Mouse (Mus musculus) testis, adult 2 months (tissue): ENCODE results near the gene Slc34a1. TPM values are rescaled to one million over a fixed set of nuclear protein-coding genes. Genes with fewer than 3 reads are reported as not detected.

ENCODE experiments used
- H3K27ac ChIP-seq: fragments of 200-500 bp; 2 replicates; pipeline ENCODE4 v1.5.1; 2012; ENCODE audit warnings: low read depth, low read length; ENCODE audit not compliant: control insufficient read depth, insufficient read depth
- H3K27me3 ChIP-seq: fragments of 200-500 bp; 2 replicates; pipeline ENCODE4 v1.6.1; 2012; ENCODE audit warnings: mild to moderate bottlenecking, low read length, moderate library complexity; ENCODE audit not compliant: control insufficient read depth, insufficient read depth
- H3K36me3 ChIP-seq: fragments of 200-500 bp; 2 replicates; pipeline ENCODE4 v1.6.1; 2012; ENCODE audit warnings: mild to moderate bottlenecking, low read length; ENCODE audit not compliant: control insufficient read depth, insufficient read depth
- H3K4me1 ChIP-seq: fragments of 200-500 bp; 2 replicates; pipeline ENCODE4 v1.6.1; 2012; ENCODE audit warnings: low read length; ENCODE audit not compliant: control insufficient read depth, insufficient read depth
- H3K4me3 ChIP-seq: fragments of 200-500 bp; 2 replicates; pipeline ENCODE4 v1.5.1; 2012; ENCODE audit warnings: low read depth, mild to moderate bottlenecking, low read length, moderate library complexity, mixed read lengths; ENCODE audit not compliant: control insufficient read depth
- CTCF ChIP-seq: fragments of 200-500 bp; IDR thresholded peaks from 2 replicates; pipeline ENCODE4 v1.5.1; 2012; ENCODE audit warnings: low read depth, mild to moderate bottlenecking, inconsistent platforms, low read length, moderate library complexity; ENCODE audit not compliant: control insufficient read depth, insufficient read depth, insufficient replicate concordance
- POLR2A ChIP-seq: fragments of 200-500 bp; IDR thresholded peaks from 2 replicates; pipeline ENCODE4 v1.6.1; 2012; ENCODE audit warnings: low read depth, mild to moderate bottlenecking, inconsistent platforms, low read length, moderate library complexity; ENCODE audit not compliant: control insufficient read depth
- polyA plus RNA-seq: library from polyadenylated mRNA; depleted of rRNA; stranded (reverse); fragments of >200 nt; gene quantifications from 2 replicates; pipeline ENCODE4 v1.2.3, GENCODE M21; 2012

Gene Slc34a1
- polyA plus RNA-seq, 1 experiment: 0.16 TPM

GRCm38 (mm10) chr13:55371007-55371681 lies 26.8 kb upstream of the Slc34a1 start:
- H3K27ac ChIP-seq: no peak overlapping the region
- H3K4me1 ChIP-seq: no peaks in the 10 kb centered on the region
- H3K4me3 ChIP-seq: no peak overlapping the region
- no peaks in the 10 kb centered on the region for H3K36me3 ChIP-seq
- TF ChIP-seq CTCF (no peak), POLR2A (no peak)
- H3K27me3 ChIP-seq: no peaks in the 10 kb centered on the region

- no peak overlapping the region for H3K27ac ChIP-seq
- TF ChIP-seq CTCF: no peak
- no peak for TF ChIP-seq POLR2A
- H3K27me3 ChIP-seq: no peaks in the 10 kb centered on the region
- H3K36me3 ChIP-seq: no peaks in the 10 kb centered on the region
- no peak overlapping the region for H3K4me3 ChIP-seq
- no peaks in the 10 kb centered on the region for H3K4me1 ChIP-seq
Measured at GRCm38 (mm10) chr13:55371740-55372139, 26.2 kb upstream of the Slc34a1 start.

- Histone ChIP-seq H3K27ac (no peak overlapping the region), H3K27me3 (no peaks in the 10 kb centered on the region), H3K4me3 (no peak overlapping the region), H3K36me3 (no peaks in the 10 kb centered on the region), H3K4me1 (peaks cover 7% of the 10 kb centered on the region; the same call in 1 of the 2 replicates)
- no peak for TF ChIP-seq POLR2A
- no peak for TF ChIP-seq CTCF
Measured at GRCm38 (mm10) chr13:55374206-55374924, 23.6 kb upstream of the Slc34a1 start.

GRCm38 (mm10) chr13:55375877-55376276 lies 22.1 kb upstream of the Slc34a1 start:
- H3K27me3 ChIP-seq: no peaks in the 10 kb centered on the region
- TF ChIP-seq POLR2A: no peak
- TF ChIP-seq CTCF: no peak

GRCm38 (mm10) chr13:55378907-55379580 lies 18.9 kb upstream of the Slc34a1 start:
- Histone ChIP-seq H3K4me3 (no peak overlapping the region; the same call in 1 of the 2 replicates), H3K27me3 (no peaks in the 10 kb centered on the region), H3K4me1 (peaks cover 7% of the 10 kb centered on the region; the same call in 1 of the 2 replicates), H3K36me3 (no peaks in the 10 kb centered on the region), H3K27ac (no peak overlapping the region)
- no peak for TF ChIP-seq CTCF
- no peak for TF ChIP-seq POLR2A

More at GRCm38 (mm10) chr13:55375877-55376276, 22.1 kb upstream of the Slc34a1 start:
- no peak overlapping the region for H3K27ac ChIP-seq
- H3K4me3 ChIP-seq: no peak overlapping the region
- peaks cover 7% of the 10 kb centered on the region; the same call in 1 of the 2 replicates for H3K4me1 ChIP-seq
- no peaks in the 10 kb centered on the region for H3K36me3 ChIP-seq

- Histone ChIP-seq H3K4me3 (no peak overlapping the region), H3K27ac (no peak overlapping the region), H3K36me3 (no peaks in the 10 kb centered on the region), H3K27me3 (no peaks in the 10 kb centered on the region), H3K4me1 (peaks cover 9% of the 10 kb centered on the region)
- TF ChIP-seq POLR2A: no peak
- no peak for TF ChIP-seq CTCF
Measured at GRCm38 (mm10) chr13:55381790-55382189, 16.2 kb upstream of the Slc34a1 start.

GRCm38 (mm10) chr13:55390644-55391043 lies 7.3 kb upstream of the Slc34a1 start:
- Histone ChIP-seq H3K4me1 (peaks cover 4% of the 10 kb centered on the region; the same call in 1 of the 2 replicates), H3K27ac (no peak overlapping the region), H3K4me3 (no peak overlapping the region), H3K36me3 (no peaks in the 10 kb centered on the region), H3K27me3 (no peaks in the 10 kb centered on the region)
- TF ChIP-seq CTCF: no peak
- no peak for TF ChIP-seq POLR2A
